Mouse (Mus musculus) stomach, embryonic 14.5 days (tissue): ENCODE measurements around the gene Pdcl. TPM values are rescaled to one million over a fixed set of nuclear protein-coding genes. Genes with fewer than 3 reads are reported as not detected.
A peak's percentile ranks its signal among the peaks of the same experiment; 100 is the strongest.

ENCODE experiments used
- ATAC-seq: fragments of 200-750 bp; cut with Nextera tagmentation; 2 replicates; pipeline ENCODE4 v1.8.0; 2017; ENCODE audit warnings: low read depth, moderate TSS enrichment; ENCODE audit not compliant: insufficient number of reproducible peaks, insufficient read depth, low FRiP score
- H3K27ac ChIP-seq: fragments of 300-500 bp; sonication (generic); 2 replicates; pipeline ENCODE4 v1.5.1; 2014; ENCODE audit warnings: mild to moderate bottlenecking, low read length, moderate library complexity, mixed read lengths
- H3K27me3 ChIP-seq: fragments of 300-500 bp; sonication (generic); 2 replicates; pipeline ENCODE4 v1.6.1; 2014; ENCODE audit warnings: low read length, control low read depth, mixed read lengths; ENCODE audit not compliant: control insufficient read depth, insufficient read depth
- H3K36me3 ChIP-seq: fragments of 300-500 bp; sonication (generic); 2 replicates; pipeline ENCODE4 v1.6.1; 2014; ENCODE audit warnings: mild to moderate bottlenecking, control low read depth, low read length, moderate library complexity, mixed read lengths; ENCODE audit not compliant: control insufficient read depth, insufficient read depth
- H3K4me1 ChIP-seq: fragments of 300-500 bp; sonication (generic); 2 replicates; pipeline ENCODE4 v1.6.1; 2014; ENCODE audit warnings: low read length, control low read depth, mixed read lengths; ENCODE audit not compliant: control insufficient read depth, insufficient read depth
- H3K4me2 ChIP-seq: fragments of 300-500 bp; sonication (generic); replicated peaks from 2 replicates; pipeline ENCODE4 v1.6.1; 2014; ENCODE audit warnings: low read depth, low read length, control low read depth
- H3K4me3 ChIP-seq: fragments of 300-500 bp; sonication (generic); 2 replicates; pipeline ENCODE4 v1.5.1; 2014; ENCODE audit warnings: low read depth, low read length, control low read depth
- H3K9ac ChIP-seq: fragments of 300-500 bp; sonication (generic); replicated peaks from 2 replicates; pipeline ENCODE4 v1.6.1; 2014; ENCODE audit warnings: low read depth, mild to moderate bottlenecking, control low read depth, low read length, moderate library complexity, mixed read lengths
- H3K9me3 ChIP-seq: fragments of 300-500 bp; sonication (generic); 2 replicates; pipeline ENCODE4 v1.6.1; 2016; ENCODE audit warnings: low read depth, low read length, control low read depth; ENCODE audit not compliant: control insufficient read depth
- WGBS: fragments of 180-500 bp; shearing (Covaris S2); extraction: QIAGEN DNeasy Blood & Tissue Kit; methylation state at CpG from one replicate; pipeline ENCODE4 v1.1.7; 2014; 5-methylcytosine and 5-hydroxymethylcytosine counted together
- polyA plus RNA-seq: library from polyadenylated mRNA; unstranded; fragments of >200 nt; fragmentation: Nextera tagmentation; extraction: Ambion mirVana; gene quantifications from 2 replicates; pipeline ENCODE4 v1.2.1, GENCODE M21; 2014

The Pdcl gene
- 42.6 and 48.1 TPM in 2 replicates for polyA plus RNA-seq

GRCm38 (mm10) chr2:37358633-37359540 lies at the start of gene Pdcl:
Gene Pdcl, minus strand, starts transcription at chr2:37359332.
- under 1% methylated on average over 42 of the region's 42 CpGs for WGBS
- Histone ChIP-seq H3K4me2 (peak within 1 kb of the TSS; percentile 57), H3K4me1 (no peaks in the 10 kb centered on the region), H3K9me3 (no peaks in the 10 kb centered on the region), H3K9ac (peak within 1 kb of the TSS; percentile 57), H3K27me3 (no peaks in the 10 kb centered on the region), H3K4me3 (peak within 1 kb of the TSS; percentile 66), H3K27ac (peak within 1 kb of the TSS; percentile 99), H3K36me3 (peaks cover 25% of the 10 kb centered on the region)
- ATAC-seq = peak; percentile 99

- H3K27me3 ChIP-seq = no peaks in the 10 kb centered on the region
- H3K9ac ChIP-seq = no peak overlapping the region
- H3K9me3 ChIP-seq = no peaks in the 10 kb centered on the region
- no peak overlapping the region for H3K27ac ChIP-seq
- H3K36me3 ChIP-seq = peaks cover 22% of the 10 kb centered on the region
- ATAC-seq = no peak
- no peak overlapping the region for H3K4me2 ChIP-seq
- no peak overlapping the region for H3K4me3 ChIP-seq
- WGBS = 75% methylated on average over 1 of the region's 1 CpGs
- no peaks in the 10 kb centered on the region for H3K4me1 ChIP-seq
These were observed 36.4 kb upstream of the Pdcl start for GRCm38 (mm10) chr2:37395539-37395938.

- no peak overlapping the region for H3K27ac ChIP-seq
- H3K9ac ChIP-seq = no peak overlapping the region
- H3K4me2 ChIP-seq = no peak overlapping the region
- H3K4me1 ChIP-seq = no peaks in the 10 kb centered on the region
- H3K4me3 ChIP-seq = no peak overlapping the region
- peaks cover 34% of the 10 kb centered on the region for H3K36me3 ChIP-seq
- H3K27me3 ChIP-seq = no peaks in the 10 kb centered on the region
- no peak for ATAC-seq
- 94% methylated on average over 9 of the region's 9 CpGs for WGBS
- H3K9me3 ChIP-seq = no peaks in the 10 kb centered on the region
These were observed 23.8 kb upstream of the Pdcl start for GRCm38 (mm10) chr2:37382921-37383320.

GRCm38 (mm10) chr2:37380189-37380588 lies 21.1 kb upstream of the Pdcl start:
- WGBS = 79% methylated on average over 2 of the region's 2 CpGs
- H3K27me3 ChIP-seq = no peaks in the 10 kb centered on the region
- no peak overlapping the region for H3K4me3 ChIP-seq
- H3K4me1 ChIP-seq = no peaks in the 10 kb centered on the region
- no peaks in the 10 kb centered on the region for H3K9me3 ChIP-seq
- no peak for ATAC-seq
- no peak overlapping the region for H3K27ac ChIP-seq
- H3K9ac ChIP-seq = no peak overlapping the region
- H3K36me3 ChIP-seq = peaks cover 45% of the 10 kb centered on the region
- no peak overlapping the region for H3K4me2 ChIP-seq

GRCm38 (mm10) chr2:37376018-37376417 lies 16.9 kb upstream of the Pdcl start:
- ATAC-seq = no peak
- WGBS = 91% methylated on average over 1 of the region's 1 CpGs
- Histone ChIP-seq H3K9ac (no peak overlapping the region), H3K27me3 (no peaks in the 10 kb centered on the region), H3K4me1 (no peaks in the 10 kb centered on the region), H3K36me3 (peaks cover 32% of the 10 kb centered on the region), H3K27ac (no peak overlapping the region), H3K4me3 (no peak overlapping the region), H3K9me3 (no peaks in the 10 kb centered on the region), H3K4me2 (no peak overlapping the region)

DNA sequence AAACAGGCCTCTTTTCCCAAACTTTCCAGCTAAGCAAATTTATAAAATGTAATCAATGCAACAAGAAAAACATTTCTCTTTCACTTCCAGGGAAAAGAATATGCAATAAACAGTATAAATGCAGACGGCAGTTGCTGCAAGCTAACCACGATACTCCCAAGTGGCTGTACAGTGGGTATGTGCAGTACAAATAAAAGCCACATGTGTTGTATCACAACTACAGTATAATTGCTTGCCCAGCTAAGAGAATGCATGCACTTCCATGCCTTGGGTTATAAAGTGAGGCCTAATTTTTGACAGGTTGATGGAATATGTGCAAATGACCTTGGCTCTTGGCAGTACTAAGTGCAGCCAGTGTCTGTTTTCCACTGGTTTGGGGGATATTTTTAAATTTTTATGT lies 11.5 kb upstream of the Pdcl start:
- no peak overlapping the region for H3K9ac ChIP-seq

GRCm38 (mm10) chr2:37359908-37360307 lies 776 bp upstream of the Pdcl start:
- 82% methylated on average over 2 of the region's 2 CpGs for WGBS

More for the DNA sequence above, 11.5 kb upstream of the Pdcl start:
- Histone ChIP-seq H3K36me3 (peaks cover 13% of the 10 kb centered on the region), H3K4me1 (no peaks in the 10 kb centered on the region), H3K9me3 (no peaks in the 10 kb centered on the region), H3K4me2 (no peak overlapping the region), H3K27ac (no peak overlapping the region), H3K4me3 (no peak overlapping the region), H3K27me3 (no peaks in the 10 kb centered on the region)
- no peak for ATAC-seq
- 87% methylated on average over 2 of the region's 2 CpGs for WGBS

GRCm38 (mm10) chr2:37355571-37355970 lies 3.6 kb downstream of the Pdcl start:
- Histone ChIP-seq H3K4me1 (no peaks in the 10 kb centered on the region), H3K9ac (no peak overlapping the region), H3K27ac (no peak overlapping the region), H3K4me3 (no peak overlapping the region), H3K9me3 (no peaks in the 10 kb centered on the region), H3K27me3 (no peaks in the 10 kb centered on the region), H3K36me3 (peaks cover 53% of the 10 kb centered on the region), H3K4me2 (no peak overlapping the region)
- ATAC-seq = no peak
- 90% methylated on average over 5 of the region's 5 CpGs for WGBS

More at GRCm38 (mm10) chr2:37359908-37360307, 776 bp upstream of the Pdcl start:
- no peaks in the 10 kb centered on the region for H3K9me3 ChIP-seq
- H3K4me1 ChIP-seq = no peaks in the 10 kb centered on the region
- H3K9ac ChIP-seq = no peak overlapping the region
- H3K4me2 ChIP-seq = peak overlapping the region; percentile 33; the same call in 1 of the 2 replicates
- no peak overlapping the region; the same call in 1 of the 2 replicates for H3K4me3 ChIP-seq
- no peaks in the 10 kb centered on the region for H3K27me3 ChIP-seq
- H3K36me3 ChIP-seq = peaks cover 18% of the 10 kb centered on the region
- no peak for ATAC-seq
- H3K27ac ChIP-seq = no peak overlapping the region
